Mouse (Mus musculus): ENCODE measurements around the gene Crmp1. TPM values are rescaled to one million over a fixed set of nuclear protein-coding genes. Genes with fewer than 3 reads are reported as not detected.

Gene Crmp1
- polyA plus RNA-seq, 1 experiment = 8.0 TPM

GRCm38 (mm10) chr5:37220575-37220974, 21.2 kb upstream of the Crmp1 start:
- Histone ChIP-seq H3K36me3 (ENCODE audit: control insufficient read depth, insufficient read depth, low read length) (no peaks in the 10 kb centered on the region), H3K27ac (ENCODE audit: control insufficient read depth, insufficient read depth, low read depth, low read length) (no peak overlapping the region), H3K27me3 (ENCODE audit: control insufficient read depth, insufficient read depth, low read length) (no peaks in the 10 kb centered on the region), H3K4me3 (ENCODE audit: control insufficient read depth, low read depth, low read length) (no peak overlapping the region), H3K4me1 (ENCODE audit: control insufficient read depth, insufficient read depth, low read length) (no peaks in the 10 kb centered on the region; the same call in none of the 2 replicates)
- no peak for TF ChIP-seq CTCF (IDR thresholded peaks at IDR 0.05; ENCODE audit: control insufficient read depth, insufficient read depth, insufficient replicate concordance, low read depth, low read length)

- no peaks in the 10 kb centered on the region for H3K36me3 ChIP-seq (ENCODE audit: control insufficient read depth, insufficient read depth, low read length)
- no peaks in the 10 kb centered on the region for H3K27me3 ChIP-seq (ENCODE audit: control insufficient read depth, insufficient read depth, low read length)
- TF ChIP-seq POLR2A (IDR thresholded peaks at IDR 0.05; ENCODE audit: control insufficient read depth, low read depth, low read length) (no peak), CTCF (IDR thresholded peaks at IDR 0.05; ENCODE audit: control insufficient read depth, insufficient read depth, insufficient replicate concordance, low read depth, low read length) (no peak)
- H3K4me1 ChIP-seq (ENCODE audit: control insufficient read depth, insufficient read depth, low read length) = no peaks in the 10 kb centered on the region; the same call in none of the 2 replicates
- H3K4me3 ChIP-seq (ENCODE audit: control insufficient read depth, low read depth, low read length) = no peak overlapping the region
- no peak overlapping the region for H3K27ac ChIP-seq (ENCODE audit: control insufficient read depth, insufficient read depth, low read depth, low read length)
These were observed 20.2 kb upstream of the Crmp1 start for GRCm38 (mm10) chr5:37221563-37221962.

DNA sequence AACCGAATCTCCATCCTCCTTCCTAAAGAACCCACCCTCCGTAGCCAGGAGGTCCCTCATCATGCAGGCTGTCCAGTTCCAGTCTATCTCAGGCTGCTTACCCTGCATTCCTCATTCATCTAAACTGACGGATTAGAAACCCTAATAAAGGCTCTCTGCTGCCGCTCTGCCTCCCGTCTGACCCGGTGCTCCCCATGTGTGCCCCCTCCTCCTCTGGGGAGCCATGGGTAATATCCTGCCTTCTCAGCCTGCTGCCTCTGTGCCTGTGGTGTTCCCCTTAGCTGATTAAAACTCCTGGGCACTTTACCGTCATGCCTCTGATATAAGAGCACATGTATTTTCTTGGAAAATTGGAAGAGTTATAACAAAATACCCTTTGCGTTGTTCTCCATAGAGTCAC, 19.4 kb upstream of the Crmp1 start:
- Histone ChIP-seq H3K4me3 (ENCODE audit: control insufficient read depth, low read depth, low read length) (no peak overlapping the region), H3K36me3 (ENCODE audit: control insufficient read depth, insufficient read depth, low read length) (no peaks in the 10 kb centered on the region), H3K27me3 (ENCODE audit: control insufficient read depth, insufficient read depth, low read length) (no peaks in the 10 kb centered on the region), H3K27ac (ENCODE audit: control insufficient read depth, insufficient read depth, low read depth, low read length) (no peak overlapping the region), H3K4me1 (ENCODE audit: control insufficient read depth, insufficient read depth, low read length) (no peaks in the 10 kb centered on the region; the same call in none of the 2 replicates)
- TF ChIP-seq CTCF (IDR thresholded peaks at IDR 0.05; ENCODE audit: control insufficient read depth, insufficient read depth, insufficient replicate concordance, low read depth, low read length) (no peak), POLR2A (IDR thresholded peaks at IDR 0.05; ENCODE audit: control insufficient read depth, low read depth, low read length) (no peak)

DNA sequence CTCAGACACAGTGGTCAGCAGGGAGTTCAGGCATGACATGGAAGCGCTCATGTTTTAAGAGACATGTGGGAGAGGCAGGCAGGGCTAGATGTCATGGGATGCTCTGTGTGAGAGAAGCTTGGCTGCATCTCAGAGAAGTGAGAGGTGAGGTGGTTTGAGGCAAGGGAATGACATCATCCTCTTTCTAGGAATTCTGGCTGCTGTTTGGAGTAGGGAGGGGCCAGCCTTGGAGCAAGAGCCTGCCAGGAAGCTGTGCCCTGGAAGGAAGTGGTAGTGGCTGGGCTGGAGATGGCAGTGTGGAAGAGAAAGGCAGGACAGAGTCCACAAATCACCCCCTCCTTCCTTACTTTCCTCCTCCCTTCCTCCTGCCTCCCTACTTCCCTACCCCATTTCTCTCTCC, 16.0 kb upstream of the Crmp1 start:
- Histone ChIP-seq H3K36me3 (ENCODE audit: control insufficient read depth, insufficient read depth, low read length) (no peaks in the 10 kb centered on the region), H3K27ac (ENCODE audit: control insufficient read depth, insufficient read depth, low read depth, low read length) (no peak overlapping the region), H3K4me3 (ENCODE audit: control insufficient read depth, low read depth, low read length) (no peak overlapping the region), H3K4me1 (ENCODE audit: control insufficient read depth, insufficient read depth, low read length) (no peaks in the 10 kb centered on the region), H3K27me3 (ENCODE audit: control insufficient read depth, insufficient read depth, low read length) (no peaks in the 10 kb centered on the region)
- no peak for TF ChIP-seq CTCF (IDR thresholded peaks at IDR 0.05; ENCODE audit: control insufficient read depth, insufficient read depth, insufficient replicate concordance, low read depth, low read length)
- no peak for TF ChIP-seq POLR2A (IDR thresholded peaks at IDR 0.05; ENCODE audit: control insufficient read depth, low read depth, low read length)

DNA sequence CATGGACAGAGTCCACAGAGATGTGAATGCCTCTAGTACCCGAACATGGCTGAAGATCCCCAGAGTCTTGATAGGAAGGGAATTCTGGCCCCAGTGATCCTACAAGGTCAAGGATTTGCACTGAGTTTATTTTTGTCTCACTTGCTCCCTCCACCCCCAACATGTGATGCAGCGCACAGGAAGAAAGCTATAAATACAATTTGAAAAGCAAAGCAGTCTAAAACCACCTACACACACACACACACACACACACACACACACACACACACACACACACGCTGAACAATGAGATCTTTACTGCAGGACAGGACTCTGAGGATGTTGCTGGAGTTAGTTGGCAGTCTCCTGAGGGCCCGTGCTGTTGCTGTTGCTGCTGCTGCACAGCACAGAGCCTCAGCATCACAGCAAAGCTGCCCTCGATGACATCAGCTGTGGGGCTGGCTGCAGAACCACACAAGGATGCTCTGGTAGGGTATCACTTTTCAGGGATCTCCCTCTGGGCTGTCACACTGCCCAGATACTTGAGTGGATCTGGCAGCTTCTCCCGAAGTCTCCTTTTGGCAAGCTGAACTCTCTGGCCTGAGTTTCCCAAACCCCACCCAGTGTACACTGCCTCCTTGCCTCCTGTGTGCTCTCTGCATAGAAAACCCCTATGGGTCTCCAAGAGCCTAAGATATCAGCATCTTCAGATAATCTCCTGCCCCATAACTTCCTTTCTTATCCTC, 13.6 kb upstream of the Crmp1 start:
- TF ChIP-seq CTCF (IDR thresholded peaks at IDR 0.05; ENCODE audit: control insufficient read depth, insufficient read depth, insufficient replicate concordance, low read depth, low read length) (no peak), POLR2A (IDR thresholded peaks at IDR 0.05; ENCODE audit: control insufficient read depth, low read depth, low read length) (no peak)
- no peaks in the 10 kb centered on the region for H3K4me1 ChIP-seq (ENCODE audit: control insufficient read depth, insufficient read depth, low read length)
- no peak overlapping the region for H3K4me3 ChIP-seq (ENCODE audit: control insufficient read depth, low read depth, low read length)
- H3K36me3 ChIP-seq (ENCODE audit: control insufficient read depth, insufficient read depth, low read length) = no peaks in the 10 kb centered on the region
- H3K27me3 ChIP-seq (ENCODE audit: control insufficient read depth, insufficient read depth, low read length) = no peaks in the 10 kb centered on the region
- H3K27ac ChIP-seq (ENCODE audit: control insufficient read depth, insufficient read depth, low read depth, low read length) = no peak overlapping the region

DNA sequence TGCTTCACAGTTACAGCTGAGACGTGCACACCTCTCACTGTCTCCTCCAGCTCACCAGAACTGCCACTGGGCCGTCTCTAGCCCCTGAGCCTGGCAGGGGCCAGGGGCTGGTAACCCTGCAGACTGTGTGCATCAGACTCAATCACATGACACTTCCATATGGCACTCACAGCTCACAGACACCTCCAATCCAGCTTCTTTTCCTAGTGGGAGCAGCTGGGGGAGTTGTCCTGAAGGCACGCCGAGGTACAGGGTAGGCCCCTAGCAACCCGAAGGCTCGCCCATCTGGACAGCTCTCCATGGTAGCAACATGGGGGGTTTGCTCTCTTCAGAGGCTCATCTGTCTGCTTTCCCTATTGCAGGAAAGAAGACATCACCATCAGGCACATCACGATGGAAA, 12.8 kb upstream of the Crmp1 start:
- Histone ChIP-seq H3K4me3 (ENCODE audit: control insufficient read depth, low read depth, low read length) (no peak overlapping the region), H3K36me3 (ENCODE audit: control insufficient read depth, insufficient read depth, low read length) (no peaks in the 10 kb centered on the region), H3K27ac (ENCODE audit: control insufficient read depth, insufficient read depth, low read depth, low read length) (no peak overlapping the region), H3K27me3 (ENCODE audit: control insufficient read depth, insufficient read depth, low read length) (no peaks in the 10 kb centered on the region), H3K4me1 (ENCODE audit: control insufficient read depth, insufficient read depth, low read length) (no peaks in the 10 kb centered on the region)
- no peak for TF ChIP-seq POLR2A (IDR thresholded peaks at IDR 0.05; ENCODE audit: control insufficient read depth, low read depth, low read length)
- TF ChIP-seq CTCF (IDR thresholded peaks at IDR 0.05; ENCODE audit: control insufficient read depth, insufficient read depth, insufficient replicate concordance, low read depth, low read length) = no peak

- TF ChIP-seq CTCF (IDR thresholded peaks at IDR 0.05; ENCODE audit: control insufficient read depth, insufficient read depth, insufficient replicate concordance, low read depth, low read length) = no peak
- no peak for TF ChIP-seq POLR2A (IDR thresholded peaks at IDR 0.05; ENCODE audit: control insufficient read depth, low read depth, low read length)
- H3K4me3 ChIP-seq (ENCODE audit: control insufficient read depth, low read depth, low read length) = no peak overlapping the region
- no peak overlapping the region for H3K27ac ChIP-seq (ENCODE audit: control insufficient read depth, insufficient read depth, low read depth, low read length)
- H3K36me3 ChIP-seq (ENCODE audit: control insufficient read depth, insufficient read depth, low read length) = no peaks in the 10 kb centered on the region
- no peaks in the 10 kb centered on the region for H3K27me3 ChIP-seq (ENCODE audit: control insufficient read depth, insufficient read depth, low read length)
- H3K4me1 ChIP-seq (ENCODE audit: control insufficient read depth, insufficient read depth, low read length) = no peaks in the 10 kb centered on the region
These were observed 8.7 kb upstream of the Crmp1 start for GRCm38 (mm10) chr5:37233010-37233557.

Data from testis, adult 2 months (tissue).